Mouse (Mus musculus) olfactory bulb, adult 2 months (tissue): ENCODE results near the gene Plekhd1. TPM values are rescaled to one million over a fixed set of nuclear protein-coding genes. Genes with fewer than 3 reads are reported as not detected.

ENCODE experiments used
- H3K27ac ChIP-seq: fragments of 200-500 bp; 2 replicates; pipeline ENCODE4 v1.5.1; 2012; ENCODE audit warnings: low read depth, low read length; ENCODE audit not compliant: insufficient read depth
- H3K4me1 ChIP-seq: fragments of 200-500 bp; 2 replicates; pipeline ENCODE4 v1.6.1; 2012; ENCODE audit warnings: low read length; ENCODE audit not compliant: control insufficient read depth, insufficient read depth
- H3K4me3 ChIP-seq: fragments of 200-500 bp; 2 replicates; pipeline ENCODE4 v1.5.1; 2012; ENCODE audit warnings: mild to moderate bottlenecking, low read depth, low read length, moderate library complexity; ENCODE audit not compliant: insufficient read depth
- CTCF ChIP-seq: fragments of 200-500 bp; IDR thresholded peaks from 2 replicates; pipeline ENCODE4 v1.5.1; 2012; ENCODE audit warnings: low read depth, mild to moderate bottlenecking, low read length, moderate library complexity; ENCODE audit not compliant: insufficient read depth
- POLR2A ChIP-seq: fragments of 200-500 bp; IDR thresholded peaks from 2 replicates; pipeline ENCODE4 v1.6.1; 2012; ENCODE audit warnings: mild to moderate bottlenecking, low read depth, low read length, moderate library complexity; ENCODE audit not compliant: insufficient read depth
- WGBS: fragments of 180-500 bp; shearing (Covaris S2); methylation state at CpG from one replicate; pipeline ENCODE4 v1.1.7; 2018; 5-methylcytosine and 5-hydroxymethylcytosine counted together
- polyA plus RNA-seq: library from polyadenylated mRNA; stranded (reverse); fragments of >200 nt; gene quantifications from 2 replicates; pipeline ENCODE4 v1.2.4, GENCODE M21; 2012; ENCODE audit warnings: low replicate concordance; ENCODE audit not compliant: missing spikeins, insufficient read depth, insufficient read length

Gene Plekhd1
- polyA plus RNA-seq, 1 experiment, result not detected

- H3K4me1 ChIP-seq, result no peaks in the 10 kb centered on the region
- H3K4me3 ChIP-seq, result no peak overlapping the region
- 71% methylated on average over 2 of the region's 2 CpGs for WGBS
- TF ChIP-seq POLR2A (no peak), CTCF (no peak)
- no peak overlapping the region for H3K27ac ChIP-seq
These were observed 26.8 kb downstream of the Plekhd1 start for GRCm38 (mm10) chr12:80719141-80719540.

DNA sequence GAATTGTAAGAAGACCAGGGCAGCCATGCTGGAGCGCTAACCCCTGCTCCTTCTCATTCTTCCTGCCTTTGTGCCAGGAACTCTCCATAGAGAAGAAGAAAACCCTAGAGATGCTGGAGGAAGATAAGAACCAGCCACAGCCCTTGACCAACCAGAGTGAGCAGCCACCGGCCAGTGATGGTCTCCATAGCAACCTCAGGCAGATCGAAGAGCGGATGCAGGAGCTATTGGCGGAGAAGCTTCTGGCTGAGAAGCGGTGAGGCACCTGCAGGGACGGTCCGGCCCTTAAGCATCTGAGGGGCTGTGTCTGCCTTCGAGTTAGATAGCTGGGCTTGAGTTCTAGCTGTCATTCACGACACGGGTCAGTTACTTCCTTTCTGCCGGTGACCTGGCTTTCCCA, 28.1 kb downstream of the Plekhd1 start:
- Histone ChIP-seq H3K4me3 (no peak overlapping the region), H3K27ac (no peak overlapping the region), H3K4me1 (no peaks in the 10 kb centered on the region)
- TF ChIP-seq CTCF (no peak), POLR2A (no peak)
- WGBS, result 72% methylated on average over 12 of the region's 12 CpGs

DNA sequence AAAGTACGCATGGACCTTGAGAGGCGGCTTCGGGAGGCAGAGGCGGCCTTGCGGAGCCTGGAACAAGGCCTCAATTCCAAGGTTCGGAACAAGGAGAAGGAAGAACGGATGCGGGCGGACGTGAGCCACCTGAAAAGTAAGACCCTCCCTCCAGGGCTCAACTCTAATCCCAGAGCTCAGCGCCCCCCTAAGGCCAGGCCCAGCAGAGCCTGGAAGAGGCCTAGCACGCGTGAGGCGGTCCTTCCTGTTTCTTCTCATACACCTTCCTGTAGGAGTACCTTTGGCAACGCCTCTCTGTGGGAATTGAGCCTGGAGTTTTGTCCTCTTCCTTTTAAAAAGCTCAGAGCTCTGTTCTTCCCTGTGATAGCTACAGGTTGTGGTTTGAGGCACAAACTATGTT, 29.1 kb downstream of the Plekhd1 start:
- H3K4me1 ChIP-seq, result no peaks in the 10 kb centered on the region
- no peak overlapping the region for H3K4me3 ChIP-seq
- 92% methylated on average over 15 of the region's 15 CpGs for whole genome bisulfite sequencing
- TF ChIP-seq CTCF, result no peak
- no peak for TF ChIP-seq POLR2A
- H3K27ac ChIP-seq, result no peak overlapping the region

DNA sequence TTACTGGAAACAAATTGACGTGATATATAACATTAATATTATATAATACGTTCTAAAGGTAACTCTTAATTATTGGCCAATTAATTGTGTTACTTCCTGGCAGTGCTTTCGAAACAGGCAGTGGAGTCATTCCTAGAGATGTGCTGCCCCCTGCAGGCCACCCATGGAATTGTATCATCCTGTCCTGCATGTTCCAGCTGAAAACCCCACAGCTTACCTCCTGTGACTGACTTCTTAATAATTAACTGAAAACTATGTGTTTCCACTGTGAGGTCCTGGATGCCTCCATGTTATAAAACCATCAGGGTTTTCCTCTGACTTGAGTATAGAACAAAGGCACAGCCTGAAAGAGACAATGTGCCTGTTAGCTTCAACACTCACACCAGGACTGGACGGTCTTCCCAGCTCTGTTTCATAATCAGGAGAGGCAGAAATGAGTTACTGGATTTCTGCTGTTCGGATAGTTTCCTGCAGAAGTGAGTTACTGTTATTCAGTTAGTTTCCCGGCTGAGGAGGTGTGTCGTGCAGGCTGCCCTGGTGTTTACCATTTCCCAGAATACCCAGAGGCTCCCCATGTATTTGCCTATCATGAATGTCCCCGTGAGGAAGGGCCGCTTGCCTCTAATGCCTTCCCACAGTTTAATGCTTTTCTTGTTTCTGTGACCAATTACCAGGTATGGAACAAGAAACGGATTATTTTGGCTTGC, 32.6 kb downstream of the Plekhd1 start:
- no peak overlapping the region for H3K4me3 ChIP-seq
- H3K27ac ChIP-seq, result no peak overlapping the region
- WGBS, result 16% methylated on average over 10 of the region's 10 CpGs
- peaks cover 3% of the 10 kb centered on the region; the same call in 1 of the 2 replicates for H3K4me1 ChIP-seq
- TF ChIP-seq CTCF (no peak), POLR2A (no peak)

- no peak for TF ChIP-seq POLR2A
- TF ChIP-seq CTCF, result no peak
- Histone ChIP-seq H3K4me3 (no peak overlapping the region), H3K27ac (no peak overlapping the region), H3K4me1 (peaks cover 3% of the 10 kb centered on the region; the same call in 1 of the 2 replicates)
- 36% methylated on average over 1 of the region's 1 CpGs for WGBS
These were observed 35.8 kb downstream of the Plekhd1 start for GRCm38 (mm10) chr12:80728207-80728606.

GRCm38 (mm10) chr12:80728814-80729213, 36.4 kb downstream of the Plekhd1 start:
- H3K4me1 ChIP-seq, result peaks cover 3% of the 10 kb centered on the region; the same call in 1 of the 2 replicates

DNA sequence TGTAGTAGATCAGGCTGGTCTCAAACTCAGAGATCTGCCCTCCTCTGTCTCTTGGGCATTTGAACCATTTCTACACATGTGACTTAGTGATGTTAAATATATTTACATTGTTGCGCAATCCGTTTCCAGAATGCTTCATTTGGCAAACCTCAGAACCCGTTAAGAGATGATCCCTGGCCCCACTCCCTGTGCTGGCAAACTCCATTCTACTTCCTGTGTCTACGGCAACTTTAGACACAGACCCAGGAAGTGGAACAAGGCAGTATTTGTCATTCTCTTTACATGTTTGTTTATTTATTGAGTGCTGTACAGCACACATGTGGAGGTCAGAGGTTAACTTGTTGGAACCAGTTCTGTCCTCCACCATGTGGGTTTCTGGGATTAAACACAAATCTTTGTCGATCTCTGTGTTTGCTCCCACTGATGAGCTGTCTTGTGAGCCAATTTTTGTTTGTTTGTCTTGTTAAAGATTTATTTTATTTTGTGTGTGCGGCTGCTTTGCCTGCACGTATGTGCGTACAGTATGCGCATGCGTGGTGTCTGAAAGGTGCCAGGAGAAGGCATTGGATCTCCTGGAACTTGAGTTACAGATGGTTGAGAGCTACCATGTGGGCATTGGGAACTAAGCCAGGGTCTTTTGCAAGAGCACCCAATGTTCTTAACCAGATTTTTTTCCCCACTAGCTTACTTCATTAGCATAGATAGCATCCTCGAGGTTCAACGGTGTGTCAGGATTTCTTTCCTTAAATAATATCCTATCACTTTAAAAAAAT, 37.6 kb downstream of the Plekhd1 start:
- 80% methylated on average over 12 of the region's 12 CpGs for WGBS
- Histone ChIP-seq H3K4me1 (peaks cover 3% of the 10 kb centered on the region; the same call in 1 of the 2 replicates), H3K27ac (no peak overlapping the region), H3K4me3 (no peak overlapping the region)
- TF ChIP-seq CTCF (no peak), POLR2A (no peak)

More at GRCm38 (mm10) chr12:80728814-80729213, 36.4 kb downstream of the Plekhd1 start:
- Histone ChIP-seq H3K27ac (no peak overlapping the region), H3K4me3 (no peak overlapping the region)
- TF ChIP-seq CTCF (no peak), POLR2A (no peak)
- WGBS, result 52% methylated on average over 2 of the region's 2 CpGs

- 4% methylated on average over 9 of the region's 9 CpGs for WGBS
These were observed 38.2 kb downstream of the Plekhd1 start for GRCm38 (mm10) chr12:80730567-80730966.

More at GRCm38 (mm10) chr12:80730567-80730966, 38.2 kb downstream of the Plekhd1 start:
- no peak overlapping the region for H3K4me3 ChIP-seq
- peaks cover 3% of the 10 kb centered on the region; the same call in 1 of the 2 replicates for H3K4me1 ChIP-seq
- peak; percentile 47; the same call in 1 of the 2 replicates for TF ChIP-seq CTCF
- no peak for TF ChIP-seq POLR2A
- H3K27ac ChIP-seq, result no peak overlapping the region
